Mouse (Mus musculus): ENCODE measurements around the gene Gm11238.
"Not testable (repeated sequence)": the region's sequence is repeated elsewhere in the genome, so short reads cannot be mapped to it uniquely, and the experiment has no call there.

Gm11238 gene

DNA sequence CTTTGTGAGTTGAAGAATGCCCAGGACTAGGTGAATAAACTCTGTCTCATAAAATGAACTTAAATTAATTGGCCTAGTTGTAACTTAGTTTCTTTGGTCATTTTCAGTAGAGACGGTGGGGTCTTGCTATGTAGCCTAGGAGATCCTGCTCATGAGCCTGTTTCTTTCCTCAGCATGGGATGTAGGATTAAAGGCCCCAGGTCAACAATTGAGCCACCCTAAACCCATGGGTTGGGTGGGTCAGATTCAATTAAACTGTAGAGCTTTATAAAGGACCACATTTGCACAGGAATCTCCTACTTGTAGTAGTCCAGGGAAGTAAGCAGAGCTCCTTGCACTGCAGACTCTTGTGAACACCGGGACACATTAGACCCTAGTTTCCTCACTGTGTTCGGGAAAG, at the start of gene Gm11238:
Gene Gm11238 (plus strand): TSS at position 301 of the 400 bp plus-strand sequence.
- not testable (repeated sequence) for DNase-seq (ENCODE audit: low spot score in 2 of 2)

DNA sequence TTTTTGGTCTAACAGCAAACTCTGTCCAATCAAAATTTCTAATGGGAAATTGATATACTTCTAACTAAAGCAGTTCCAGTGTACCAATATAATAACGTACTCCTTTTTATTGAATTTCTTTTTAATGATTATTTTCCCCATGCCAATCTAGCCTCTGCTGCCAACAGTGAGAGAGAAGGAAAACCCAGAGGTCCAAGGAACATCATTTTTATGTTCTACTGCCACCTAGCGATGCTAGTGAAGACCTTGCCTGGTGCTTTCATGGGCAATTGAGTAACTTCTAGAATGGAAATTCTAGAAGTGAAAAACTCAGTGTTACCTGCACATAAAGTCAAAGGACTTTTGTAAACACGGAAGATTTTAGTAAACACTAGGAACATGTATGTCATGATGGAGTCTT, 8.4 kb upstream of the Gm11238 start:
- DNase-seq (ENCODE audit: low spot score in 2 of 2) = no peak

DNA sequence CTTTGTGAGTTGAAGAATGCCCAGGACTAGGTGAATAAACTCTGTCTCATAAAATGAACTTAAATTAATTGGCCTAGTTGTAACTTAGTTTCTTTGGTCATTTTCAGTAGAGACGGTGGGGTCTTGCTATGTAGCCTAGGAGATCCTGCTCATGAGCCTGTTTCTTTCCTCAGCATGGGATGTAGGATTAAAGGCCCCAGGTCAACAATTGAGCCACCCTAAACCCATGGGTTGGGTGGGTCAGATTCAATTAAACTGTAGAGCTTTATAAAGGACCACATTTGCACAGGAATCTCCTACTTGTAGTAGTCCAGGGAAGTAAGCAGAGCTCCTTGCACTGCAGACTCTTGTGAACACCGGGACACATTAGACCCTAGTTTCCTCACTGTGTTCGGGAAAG, 15.0 kb downstream of the Gm11238 start, which contains the start of gene Gm11237:
Gene Gm11237 (plus strand): TSS at position 301 of the 400 bp plus-strand sequence.
- DNase-seq (ENCODE audit: low spot score in 2 of 2) = not testable (repeated sequence)

DNA sequence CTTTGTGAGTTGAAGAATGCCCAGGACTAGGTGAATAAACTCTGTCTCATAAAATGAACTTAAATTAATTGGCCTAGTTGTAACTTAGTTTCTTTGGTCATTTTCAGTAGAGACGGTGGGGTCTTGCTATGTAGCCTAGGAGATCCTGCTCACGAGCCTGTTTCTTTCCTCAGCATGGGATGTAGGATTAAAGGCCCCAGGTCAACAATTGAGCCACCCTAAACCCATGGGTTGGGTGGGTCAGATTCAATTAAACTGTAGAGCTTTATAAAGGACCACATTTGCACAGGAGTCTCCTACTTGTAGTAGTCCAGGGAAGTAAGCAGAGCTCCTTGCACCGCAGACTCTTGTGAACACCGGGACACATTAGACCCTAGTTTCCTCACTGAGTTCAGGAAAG, 30.1 kb downstream of the Gm11238 start, which contains the start of gene Gm11236:
Gene Gm11236 (plus strand): TSS at position 301 of the 400 bp plus-strand sequence.
- not testable (repeated sequence) for DNase-seq (ENCODE audit: low spot score in 2 of 2)

DNA sequence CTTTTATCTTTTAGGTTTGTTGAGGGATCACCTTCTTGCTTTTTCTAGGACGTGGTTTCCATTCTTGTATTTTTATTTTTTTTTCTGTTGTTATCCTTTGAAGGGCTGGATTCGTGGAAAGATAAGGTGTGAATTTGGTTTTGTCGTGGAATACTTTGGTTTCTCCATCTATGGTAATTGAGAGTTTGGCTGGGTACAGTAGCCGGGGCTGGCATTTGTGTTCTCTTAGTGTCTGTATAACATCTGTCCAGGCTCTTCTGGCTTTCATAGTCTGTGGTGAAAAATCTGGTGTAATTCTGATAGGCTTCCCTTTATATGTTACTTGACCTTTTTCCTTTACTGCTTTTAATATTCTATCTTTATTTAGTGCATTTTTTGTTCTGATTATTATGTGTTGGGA, 54.2 kb downstream of the Gm11238 start:
- DNase-seq (ENCODE audit: low spot score in 2 of 2) = peak in 1 of 2 experiments; percentile 3

DNA sequence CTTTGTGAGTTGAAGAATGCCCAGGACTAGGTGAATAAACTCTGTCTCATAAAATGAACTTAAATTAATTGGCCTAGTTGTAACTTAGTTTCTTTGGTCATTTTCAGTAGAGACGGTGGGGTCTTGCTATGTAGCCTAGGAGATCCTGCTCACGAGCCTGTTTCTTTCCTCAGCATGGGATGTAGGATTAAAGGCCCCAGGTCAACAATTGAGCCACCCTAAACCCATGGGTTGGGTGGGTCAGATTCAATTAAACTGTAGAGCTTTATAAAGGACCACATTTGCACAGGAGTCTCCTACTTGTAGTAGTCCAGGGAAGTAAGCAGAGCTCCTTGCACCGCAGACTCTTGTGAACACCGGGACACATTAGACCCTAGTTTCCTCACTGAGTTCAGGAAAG, 60.4 kb downstream of the Gm11238 start, which contains the start of gene Gm11239:
Gene Gm11239 (plus strand): TSS at position 301 of the 400 bp plus-strand sequence.
- DNase-seq (ENCODE audit: low spot score in 2 of 2) = not testable (repeated sequence)

DNA sequence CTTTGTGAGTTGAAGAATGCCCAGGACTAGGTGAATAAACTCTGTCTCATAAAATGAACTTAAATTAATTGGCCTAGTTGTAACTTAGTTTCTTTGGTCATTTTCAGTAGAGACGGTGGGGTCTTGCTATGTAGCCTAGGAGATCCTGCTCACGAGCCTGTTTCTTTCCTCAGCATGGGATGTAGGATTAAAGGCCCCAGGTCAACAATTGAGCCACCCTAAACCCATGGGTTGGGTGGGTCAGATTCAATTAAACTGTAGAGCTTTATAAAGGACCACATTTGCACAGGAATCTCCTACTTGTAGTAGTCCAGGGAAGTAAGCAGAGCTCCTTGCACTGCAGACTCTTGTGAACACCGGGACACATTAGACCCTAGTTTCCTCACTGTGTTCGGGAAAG, 75.5 kb downstream of the Gm11238 start, which contains the start of gene Gm428:
Gene Gm428 (plus strand): TSS at position 301 of the 400 bp plus-strand sequence.
- DNase-seq (ENCODE audit: low spot score in 2 of 2) = not testable (repeated sequence)
